Mouse (Mus musculus) embryo, embryonic 10 days (tissue): Measurements from ENCODE around the gene Zfp592.
"Not testable (repeated sequence)": the region's sequence is repeated elsewhere in the genome, so short reads cannot be mapped to it uniquely, and the experiment has no call there.

Experiments used
- DNase-seq: peaks from one replicate; pipeline ENCODE4 v3.0.0-alpha.2; 2015; ENCODE audit warnings: low spot score

Zfp592 gene

GRCm38 (mm10) chr7:80992980-80993833 lies at the start of gene Zfp592:
Zfp592 (plus strand) TSS chr7:80993681.
- DNase-seq: peak; percentile 77

- DNase-seq: peak; percentile 96
These were observed 45.8 kb upstream of the Zfp592 start, which contains the start of gene Sec11a for GRCm38 (mm10) chr7:80947445-80948350. Sec11a (minus strand) TSS chr7:80947780.

GRCm38 (mm10) chr7:80951461-80951860 lies 42.0 kb upstream of the Zfp592 start:
- DNase-seq: no peak

GRCm38 (mm10) chr7:80952140-80952539 lies 41.3 kb upstream of the Zfp592 start:
- no peak for DNase-seq

GRCm38 (mm10) chr7:80954251-80954650 lies 39.2 kb upstream of the Zfp592 start:
- no peak for DNase-seq

- DNase-seq: no peak
These were observed 36.6 kb upstream of the Zfp592 start for GRCm38 (mm10) chr7:80956891-80957290.

- DNase-seq: no peak
These were observed 34.5 kb upstream of the Zfp592 start for GRCm38 (mm10) chr7:80959003-80959402.

GRCm38 (mm10) chr7:80962799-80963198 lies 30.7 kb upstream of the Zfp592 start:
- no peak for DNase-seq

- DNase-seq: no peak
These were observed 22.6 kb upstream of the Zfp592 start for GRCm38 (mm10) chr7:80970913-80971312.

- DNase-seq: no peak
These were observed 22.1 kb upstream of the Zfp592 start for GRCm38 (mm10) chr7:80971419-80971818.

- no peak for DNase-seq
These were observed 21.4 kb upstream of the Zfp592 start for GRCm38 (mm10) chr7:80972082-80972481.

- not testable (repeated sequence) for DNase-seq
These were observed 20.4 kb upstream of the Zfp592 start for GRCm38 (mm10) chr7:80972920-80973637.

GRCm38 (mm10) chr7:80973638-80974015 lies 19.9 kb upstream of the Zfp592 start:
- DNase-seq: not testable (repeated sequence)

- no peak for DNase-seq
These were observed 12.9 kb upstream of the Zfp592 start for GRCm38 (mm10) chr7:80980566-80980965.

- no peak for DNase-seq
These were observed 6.9 kb upstream of the Zfp592 start for GRCm38 (mm10) chr7:80986458-80987187.

- DNase-seq: no peak
These were observed 5.5 kb upstream of the Zfp592 start for GRCm38 (mm10) chr7:80987805-80988625.

GRCm38 (mm10) chr7:80990276-80990675 lies 3.2 kb upstream of the Zfp592 start:
- DNase-seq: no peak

GRCm38 (mm10) chr7:80991589-80991988 lies 1.9 kb upstream of the Zfp592 start:
- DNase-seq: no peak

- DNase-seq: no peak
These were observed 1.4 kb upstream of the Zfp592 start for GRCm38 (mm10) chr7:80992063-80992462.

GRCm38 (mm10) chr7:80992631-80992979 lies 876 bp upstream of the Zfp592 start:
- no peak for DNase-seq
